Mouse (Mus musculus): Measurements from ENCODE around the gene Tbata. TPM values are rescaled to one million over a fixed set of nuclear protein-coding genes. Genes with fewer than 3 reads are reported as not detected.

Gene Tbata
- total and polyA plus RNA-seq, 2 experiments from 2014 or later: 1.6 to 4.8 TPM

GRCm38 (mm10) chr10:61147157-61148040 lies 24.4 kb upstream of the Tbata start, which contains the start of gene Sgpl1:
Gene Sgpl1, minus strand, starts transcription at chr10:61147703.
- peak; percentile 76 for TF ChIP-seq CTCF (IDR thresholded peaks at IDR 0.05; ENCODE audit: low read depth)
- Histone ChIP-seq H3K4me2 (ENCODE audit: low read depth, low read length) (peak within 1 kb of the TSS; percentile 86), H3K4me3 (ENCODE audit: low read length) (peak within 1 kb of the TSS; percentile 74), H3K27ac (peak within 1 kb of the TSS; percentile 86), H3K4me1 (ENCODE audit: insufficient read depth, low read length) (peaks cover 6% of the 10 kb centered on the region), H3K27me3 (ENCODE audit: insufficient read depth, low read length) (no peaks in the 10 kb centered on the region), H3K9me3 (ENCODE audit: low read length) (no peaks in the 10 kb centered on the region), H3K36me3 (ENCODE audit: insufficient read depth, low read length) (no peaks in the 10 kb centered on the region), H3K9ac (replicated peaks; ENCODE audit: low read length) (peak within 1 kb of the TSS; percentile 71)
- peak; percentile 97 for DNase-seq (ENCODE audit: low spot score)
- peak; percentile 93 for ATAC-seq
- 1% methylated on average over 79 of the region's 82 CpGs for WGBS

DNA sequence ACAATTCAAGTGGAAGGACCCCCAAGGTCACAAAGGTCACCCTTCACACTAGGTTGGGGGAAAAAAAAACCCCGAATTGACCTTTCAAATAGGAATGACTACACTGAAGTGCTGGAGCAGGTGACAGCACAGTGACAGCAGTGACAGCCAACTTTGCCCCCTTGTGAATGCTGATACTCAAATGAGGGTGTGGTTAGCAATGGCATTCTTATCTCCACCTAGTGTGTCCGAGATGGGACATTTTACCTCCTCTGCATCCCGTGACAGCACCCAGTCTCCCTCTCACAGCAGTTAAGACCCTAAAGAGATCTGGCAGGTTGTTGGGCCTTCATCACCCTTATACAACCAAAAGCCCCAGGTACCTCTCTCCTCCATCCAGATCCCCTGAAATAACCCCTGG lies 22.3 kb upstream of the Tbata start:
- Histone ChIP-seq H3K4me1 (ENCODE audit: insufficient read depth, low read length) (peaks cover 6% of the 10 kb centered on the region), H3K4me3 (ENCODE audit: low read length) (no peak overlapping the region), H3K9ac (replicated peaks; ENCODE audit: low read length) (no peak overlapping the region), H3K36me3 (ENCODE audit: insufficient read depth, low read length) (no peaks in the 10 kb centered on the region), H3K27me3 (ENCODE audit: insufficient read depth, low read length) (no peaks in the 10 kb centered on the region), H3K27ac (no peak overlapping the region), H3K4me2 (ENCODE audit: low read depth, low read length) (no peak overlapping the region), H3K9me3 (ENCODE audit: low read length) (no peaks in the 10 kb centered on the region)
- no peak for TF ChIP-seq CTCF (IDR thresholded peaks at IDR 0.05; ENCODE audit: low read depth)
- ATAC-seq: no peak
- WGBS: 83% methylated on average over 3 of the region's 3 CpGs
- DNase-seq (ENCODE audit: low spot score): no peak

GRCm38 (mm10) chr10:61150616-61151015 lies 21.1 kb upstream of the Tbata start:
- Histone ChIP-seq H3K4me1 (ENCODE audit: insufficient read depth, low read length) (peaks cover 1% of the 10 kb centered on the region; the same call in 1 of the 2 replicates), H3K4me3 (ENCODE audit: low read length) (no peak overlapping the region), H3K36me3 (ENCODE audit: insufficient read depth, low read length) (no peaks in the 10 kb centered on the region), H3K4me2 (ENCODE audit: low read depth, low read length) (no peak overlapping the region), H3K9ac (replicated peaks; ENCODE audit: low read length) (no peak overlapping the region), H3K27ac (no peak overlapping the region), H3K9me3 (ENCODE audit: low read length) (no peaks in the 10 kb centered on the region), H3K27me3 (ENCODE audit: insufficient read depth, low read length) (no peaks in the 10 kb centered on the region)
- TF ChIP-seq CTCF (IDR thresholded peaks at IDR 0.05; ENCODE audit: low read depth): no peak
- ATAC-seq (no peak), DNase-seq (ENCODE audit: low spot score) (no peak)
- WGBS: 44% methylated on average over 6 of the region's 6 CpGs

DNA sequence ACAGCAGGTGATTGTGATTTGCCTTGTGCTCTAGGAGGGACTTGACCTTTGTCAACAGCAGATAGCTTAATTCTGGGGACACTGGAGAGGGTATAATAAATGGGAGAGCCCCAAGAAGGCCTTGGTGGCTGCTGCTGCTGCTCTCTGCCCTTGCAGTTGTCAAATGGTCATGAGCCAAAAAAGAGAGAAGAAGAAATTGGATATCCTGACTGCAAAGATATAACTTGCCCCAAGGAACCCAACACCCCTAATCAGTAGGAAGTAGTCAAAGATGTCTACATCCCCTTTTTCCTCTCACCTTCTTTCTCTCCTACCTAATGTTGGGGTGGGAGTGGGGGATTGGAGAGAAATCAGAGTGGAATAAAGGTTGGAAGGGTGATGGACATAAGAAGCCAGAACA lies 19.6 kb upstream of the Tbata start:
- no peak for DNase-seq (ENCODE audit: low spot score)
- no peak overlapping the region for H3K4me2 ChIP-seq (ENCODE audit: low read depth, low read length)

GRCm38 (mm10) chr10:61155611-61156010 lies 16.1 kb upstream of the Tbata start:
- Histone ChIP-seq H3K36me3 (ENCODE audit: insufficient read depth, low read length) (no peaks in the 10 kb centered on the region), H3K4me1 (ENCODE audit: insufficient read depth, low read length) (no peaks in the 10 kb centered on the region), H3K9me3 (ENCODE audit: low read length) (no peaks in the 10 kb centered on the region), H3K27ac (no peak overlapping the region), H3K27me3 (ENCODE audit: insufficient read depth, low read length) (no peaks in the 10 kb centered on the region), H3K4me3 (ENCODE audit: low read length) (no peak overlapping the region), H3K4me2 (ENCODE audit: low read depth, low read length) (no peak overlapping the region), H3K9ac (replicated peaks; ENCODE audit: low read length) (no peak overlapping the region)
- no peak for TF ChIP-seq CTCF (IDR thresholded peaks at IDR 0.05; ENCODE audit: low read depth)
- DNase-seq (ENCODE audit: low spot score) (no peak), ATAC-seq (no peak)
- WGBS: 81% methylated on average over 3 of the region's 3 CpGs

More for the DNA sequence above, 19.6 kb upstream of the Tbata start:
- Histone ChIP-seq H3K27me3 (ENCODE audit: insufficient read depth, low read length) (no peaks in the 10 kb centered on the region), H3K4me1 (ENCODE audit: insufficient read depth, low read length) (no peaks in the 10 kb centered on the region), H3K27ac (no peak overlapping the region), H3K9me3 (ENCODE audit: low read length) (no peaks in the 10 kb centered on the region), H3K36me3 (ENCODE audit: insufficient read depth, low read length) (no peaks in the 10 kb centered on the region), H3K9ac (replicated peaks; ENCODE audit: low read length) (no peak overlapping the region), H3K4me3 (ENCODE audit: low read length) (no peak overlapping the region)
- ATAC-seq: no peak
- TF ChIP-seq CTCF (IDR thresholded peaks at IDR 0.05; ENCODE audit: low read depth): no peak

GRCm38 (mm10) chr10:61156453-61156852 lies 15.3 kb upstream of the Tbata start:
- Histone ChIP-seq H3K36me3 (ENCODE audit: insufficient read depth, low read length) (no peaks in the 10 kb centered on the region), H3K9ac (replicated peaks; ENCODE audit: low read length) (no peak overlapping the region), H3K27ac (no peak overlapping the region), H3K9me3 (ENCODE audit: low read length) (no peaks in the 10 kb centered on the region), H3K27me3 (ENCODE audit: insufficient read depth, low read length) (no peaks in the 10 kb centered on the region), H3K4me1 (ENCODE audit: insufficient read depth, low read length) (no peaks in the 10 kb centered on the region), H3K4me2 (ENCODE audit: low read depth, low read length) (no peak overlapping the region), H3K4me3 (ENCODE audit: low read length) (no peak overlapping the region)
- DNase-seq (ENCODE audit: low spot score): no peak
- WGBS: 95% methylated on average over 2 of the region's 2 CpGs
- TF ChIP-seq CTCF (IDR thresholded peaks at IDR 0.05; ENCODE audit: low read depth): no peak
- no peak for ATAC-seq

- no peak overlapping the region for H3K4me3 ChIP-seq (ENCODE audit: low read length)
- WGBS: 84% methylated on average over 3 of the region's 3 CpGs
- TF ChIP-seq CTCF (IDR thresholded peaks at IDR 0.05; ENCODE audit: low read depth): no peak
- H3K9ac ChIP-seq (replicated peaks; ENCODE audit: low read length): no peak overlapping the region
- H3K36me3 ChIP-seq (ENCODE audit: insufficient read depth, low read length): no peaks in the 10 kb centered on the region
- no peaks in the 10 kb centered on the region for H3K9me3 ChIP-seq (ENCODE audit: low read length)
- H3K4me1 ChIP-seq (ENCODE audit: insufficient read depth, low read length): no peaks in the 10 kb centered on the region
- ATAC-seq (no peak), DNase-seq (ENCODE audit: low spot score) (no peak)
- H3K27me3 ChIP-seq (ENCODE audit: insufficient read depth, low read length): no peaks in the 10 kb centered on the region
- no peak overlapping the region for H3K4me2 ChIP-seq (ENCODE audit: low read depth, low read length)
- no peak overlapping the region for H3K27ac ChIP-seq
These were observed 13.2 kb upstream of the Tbata start for GRCm38 (mm10) chr10:61158594-61158993.
